Mouse (Mus musculus) hindbrain, postnatal 0 days (tissue): ENCODE measurements around the gene Atp5s. TPM values are rescaled to one million over a fixed set of nuclear protein-coding genes. Genes with fewer than 3 reads are reported as not detected.

Experiments used
- ATAC-seq: fragments of 200-750 bp; cut with Nextera tagmentation; 2 replicates; pipeline ENCODE4 v1.8.0; 2017; ENCODE audit warnings: mild to moderate bottlenecking, moderate TSS enrichment, moderate library complexity
- DNase-seq: peaks from one replicate; pipeline ENCODE4 v3.0.0-alpha.2; 2015; ENCODE audit warnings: low spot score
- H3K27ac ChIP-seq: fragments of 300-500 bp; sonication (generic); 2 replicates; pipeline ENCODE4 v1.5.1; 2014; ENCODE audit warnings: mild to moderate bottlenecking
- H3K27me3 ChIP-seq: fragments of 300-500 bp; sonication (generic); 2 replicates; pipeline ENCODE4 v1.6.1; 2014; ENCODE audit warnings: low read length, mixed read lengths; ENCODE audit not compliant: insufficient read depth
- H3K36me3 ChIP-seq: fragments of 300-500 bp; sonication (generic); 2 replicates; pipeline ENCODE4 v1.6.1; 2014; ENCODE audit warnings: low read length, mixed read lengths; ENCODE audit not compliant: insufficient read depth
- H3K4me1 ChIP-seq: fragments of 300-500 bp; sonication (generic); 2 replicates; pipeline ENCODE4 v1.6.1; 2014; ENCODE audit warnings: antibody characterized with exemption, low read length, mixed read lengths; ENCODE audit not compliant: insufficient read depth
- H3K4me2 ChIP-seq: fragments of 300-500 bp; sonication (generic); 2 replicates; pipeline ENCODE4 v1.6.1; 2014; ENCODE audit warnings: low read depth, mild to moderate bottlenecking, low read length, moderate library complexity, mixed read lengths
- H3K4me3 ChIP-seq: fragments of 300-500 bp; sonication (generic); 2 replicates; pipeline ENCODE4 v1.5.1; 2014; ENCODE audit warnings: low read length
- H3K9ac ChIP-seq: fragments of 300-500 bp; sonication (generic); replicated peaks from 2 replicates; pipeline ENCODE4 v1.6.1; 2014; ENCODE audit warnings: mild to moderate bottlenecking, low read length, moderate library complexity, mixed read lengths
- H3K9me3 ChIP-seq: fragments of 300-500 bp; sonication (generic); 2 replicates; pipeline ENCODE4 v1.6.1; 2016; ENCODE audit warnings: low read length, mixed read lengths
- CTCF ChIP-seq: IDR thresholded peaks from 2 replicates; pipeline ENCODE4 v1.5.1; 2016; ENCODE audit warnings: antibody characterized with exemption, control low read depth, low read depth
- WGBS: fragments of 180-500 bp; shearing (Covaris S2); extraction: QIAGEN DNeasy Blood & Tissue Kit; methylation state at CpG from one replicate; pipeline ENCODE4 v1.1.7; 2014; 5-methylcytosine and 5-hydroxymethylcytosine counted together
- polyA plus RNA-seq: library from polyadenylated mRNA; unstranded; fragments of >200 nt; fragmentation: Nextera tagmentation; extraction: Ambion mirVana; gene quantifications from 2 replicates; pipeline ENCODE4 v1.2.1, GENCODE M21; 2015
- total RNA-seq: library from RNA; depleted of rRNA; stranded (reverse); fragments of >200 nt; gene quantifications from 2 replicates; pipeline ENCODE4 v1.2.3, GENCODE M21; 2014

The Atp5s gene
- total and polyA plus RNA-seq, 2 experiments from 2014 or later: 33.5 to 38.9 TPM

DNA sequence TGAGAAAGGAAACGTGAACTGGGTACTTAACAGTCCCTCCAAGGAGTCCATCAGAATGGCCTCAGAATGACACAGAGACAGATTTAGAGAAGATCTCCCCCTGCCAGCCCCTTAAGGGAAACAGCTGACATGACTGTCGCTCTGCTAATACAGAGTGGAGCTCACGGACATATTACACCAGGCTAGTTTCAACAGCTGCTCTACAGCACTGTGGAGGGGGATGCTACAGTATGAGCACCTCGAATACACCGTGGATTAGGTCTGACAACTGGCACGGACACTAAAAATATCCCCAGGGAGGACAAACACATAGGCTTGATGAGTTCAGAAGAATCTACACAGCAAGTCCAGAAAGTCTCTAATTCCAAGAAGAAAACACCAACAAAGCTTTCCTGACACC, 26.4 kb upstream of the Atp5s start:
- Histone ChIP-seq H3K4me3 (no peak overlapping the region), H3K4me1 (no peaks in the 10 kb centered on the region), H3K9me3 (no peaks in the 10 kb centered on the region), H3K36me3 (no peaks in the 10 kb centered on the region), H3K9ac (no peak overlapping the region), H3K4me2 (no peak overlapping the region), H3K27me3 (no peaks in the 10 kb centered on the region), H3K27ac (no peak overlapping the region)
- ATAC-seq (no peak), DNase-seq (no peak)
- 86% methylated on average over 6 of the region's 6 CpGs for WGBS
- TF ChIP-seq CTCF: no peak

DNA sequence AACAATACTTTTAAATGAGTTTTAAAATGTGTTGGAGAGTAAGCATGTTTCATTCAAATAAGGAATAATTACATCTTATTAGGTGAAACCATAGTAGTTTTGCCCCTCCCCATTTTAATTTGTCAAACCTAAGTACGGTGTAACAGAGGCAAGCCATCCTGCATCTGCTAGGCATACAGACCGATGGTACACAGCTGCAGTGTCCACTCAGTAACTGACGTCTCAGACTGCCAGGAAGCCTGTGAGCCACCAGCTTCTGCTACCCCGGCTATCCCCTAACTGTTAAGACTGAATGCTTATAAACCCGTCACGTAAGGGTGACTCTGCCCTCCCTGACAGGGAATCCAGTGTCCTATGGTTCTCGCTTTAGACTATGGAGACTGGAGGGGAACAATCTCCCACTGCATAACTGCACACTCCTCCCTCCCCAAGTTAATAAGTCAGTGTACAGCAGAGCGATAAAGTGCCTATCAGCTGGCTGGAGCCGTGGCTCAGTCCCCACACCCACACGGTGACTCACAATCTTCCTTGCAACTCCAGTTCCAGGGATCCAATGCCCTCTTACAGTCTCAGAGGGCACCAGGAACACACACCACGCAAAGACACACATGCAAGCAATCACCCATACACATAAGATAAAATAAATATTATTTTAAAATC, 19.8 kb upstream of the Atp5s start:
- no peak overlapping the region for H3K27ac ChIP-seq
- no peaks in the 10 kb centered on the region for H3K27me3 ChIP-seq
- 89% methylated on average over 11 of the region's 11 CpGs for WGBS
- no peaks in the 10 kb centered on the region for H3K9me3 ChIP-seq
- ATAC-seq (no peak), DNase-seq (no peak)
- no peak overlapping the region for H3K4me3 ChIP-seq
- no peaks in the 10 kb centered on the region; the same call in 1 of the 2 replicates for H3K36me3 ChIP-seq
- TF ChIP-seq CTCF: no peak
- no peak overlapping the region for H3K9ac ChIP-seq
- H3K4me2 ChIP-seq: no peak overlapping the region
- no peaks in the 10 kb centered on the region for H3K4me1 ChIP-seq

DNA sequence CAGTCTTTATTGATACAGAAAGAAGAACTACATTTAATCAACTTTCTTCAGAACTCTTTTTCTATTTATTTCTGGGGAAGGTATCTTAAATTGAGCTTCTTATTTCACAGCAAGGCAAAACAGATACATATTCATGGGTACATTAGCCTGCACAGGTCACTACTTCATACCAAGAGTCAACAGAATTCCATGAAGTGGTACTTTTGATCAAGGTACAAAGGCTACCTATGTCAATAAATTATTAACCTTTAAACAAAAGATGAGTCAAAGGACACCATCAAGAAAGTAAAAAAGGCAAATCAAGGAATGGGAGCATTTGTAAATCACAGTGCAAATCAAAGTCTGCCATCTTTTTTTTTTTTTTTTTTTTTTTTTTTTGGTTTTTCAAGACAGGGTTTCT, 11.1 kb upstream of the Atp5s start:
- Histone ChIP-seq H3K9ac (no peak overlapping the region), H3K9me3 (no peaks in the 10 kb centered on the region), H3K27me3 (no peaks in the 10 kb centered on the region), H3K4me2 (no peak overlapping the region), H3K36me3 (no peaks in the 10 kb centered on the region), H3K4me3 (no peak overlapping the region), H3K27ac (no peak overlapping the region), H3K4me1 (no peaks in the 10 kb centered on the region)
- no peak for DNase-seq
- TF ChIP-seq CTCF: no peak
- no peak for ATAC-seq

DNA sequence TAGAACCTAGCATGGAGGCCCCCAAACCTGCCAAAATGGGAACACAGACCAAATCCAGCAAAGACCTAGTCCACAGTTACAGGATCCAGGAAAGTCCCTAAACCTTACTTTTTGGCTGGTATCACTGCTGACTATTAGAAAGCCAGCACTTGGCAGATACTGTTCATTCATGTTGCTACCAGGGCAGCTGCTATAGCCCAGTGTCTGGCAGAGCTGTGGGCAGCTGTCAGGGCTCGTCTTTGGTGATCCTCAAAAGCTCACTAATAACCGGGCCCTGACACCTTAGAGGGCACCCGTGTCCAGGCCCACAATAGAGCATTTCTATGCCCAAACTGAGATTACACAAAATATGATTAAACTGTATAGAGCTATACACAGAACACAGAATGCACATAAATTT, 1.9 kb upstream of the Atp5s start:
- H3K27me3 ChIP-seq: no peaks in the 10 kb centered on the region
- no peak for DNase-seq
- H3K9ac ChIP-seq: no peak overlapping the region
- H3K4me3 ChIP-seq: no peak overlapping the region
- 0 out of 2 replicates have a peak, but pooled peaks cover 2% of the 10 kb centered on the region for H3K9me3 ChIP-seq
- WGBS: 66% methylated on average over 3 of the region's 3 CpGs
- no peaks in the 10 kb centered on the region for H3K36me3 ChIP-seq
- 0 out of 2 replicates have a peak, but pooled peaks cover 5% of the 10 kb centered on the region for H3K4me1 ChIP-seq
- no peak overlapping the region for H3K27ac ChIP-seq
- no peak for ATAC-seq
- H3K4me2 ChIP-seq: no peak overlapping the region
- no peak for TF ChIP-seq CTCF

DNA sequence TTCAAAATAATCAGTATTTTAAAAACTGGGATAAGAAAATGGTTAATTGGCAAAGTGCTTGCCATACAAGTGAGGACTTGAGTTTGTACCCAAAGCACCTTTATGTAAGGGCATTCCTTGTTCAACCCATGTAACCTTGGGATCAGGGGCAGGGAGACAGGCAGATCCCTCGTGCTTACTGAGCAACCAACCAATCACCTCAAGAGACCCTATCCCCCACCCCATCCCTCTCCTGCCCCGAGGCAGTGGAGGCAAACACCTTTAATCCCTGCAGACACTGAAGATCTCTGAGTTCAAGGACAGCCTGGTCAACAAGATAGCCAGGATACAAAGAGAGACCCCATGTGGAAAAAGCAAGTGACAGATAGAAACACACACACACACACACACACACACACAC, 1.4 kb upstream of the Atp5s start:
- H3K4me2 ChIP-seq: peak overlapping the region; percentile 77
- WGBS: 71% methylated on average over 2 of the region's 2 CpGs
- H3K4me1 ChIP-seq: 0 out of 2 replicates have a peak, but pooled peaks cover 5% of the 10 kb centered on the region
- no peaks in the 10 kb centered on the region for H3K36me3 ChIP-seq
- no peak overlapping the region for H3K4me3 ChIP-seq
- H3K27ac ChIP-seq: no peak overlapping the region
- DNase-seq (no peak), ATAC-seq (no peak)
- no peaks in the 10 kb centered on the region for H3K27me3 ChIP-seq
- H3K9me3 ChIP-seq: 0 out of 2 replicates have a peak, but pooled peaks cover 2% of the 10 kb centered on the region
- no peak overlapping the region for H3K9ac ChIP-seq
- TF ChIP-seq CTCF: no peak

DNA sequence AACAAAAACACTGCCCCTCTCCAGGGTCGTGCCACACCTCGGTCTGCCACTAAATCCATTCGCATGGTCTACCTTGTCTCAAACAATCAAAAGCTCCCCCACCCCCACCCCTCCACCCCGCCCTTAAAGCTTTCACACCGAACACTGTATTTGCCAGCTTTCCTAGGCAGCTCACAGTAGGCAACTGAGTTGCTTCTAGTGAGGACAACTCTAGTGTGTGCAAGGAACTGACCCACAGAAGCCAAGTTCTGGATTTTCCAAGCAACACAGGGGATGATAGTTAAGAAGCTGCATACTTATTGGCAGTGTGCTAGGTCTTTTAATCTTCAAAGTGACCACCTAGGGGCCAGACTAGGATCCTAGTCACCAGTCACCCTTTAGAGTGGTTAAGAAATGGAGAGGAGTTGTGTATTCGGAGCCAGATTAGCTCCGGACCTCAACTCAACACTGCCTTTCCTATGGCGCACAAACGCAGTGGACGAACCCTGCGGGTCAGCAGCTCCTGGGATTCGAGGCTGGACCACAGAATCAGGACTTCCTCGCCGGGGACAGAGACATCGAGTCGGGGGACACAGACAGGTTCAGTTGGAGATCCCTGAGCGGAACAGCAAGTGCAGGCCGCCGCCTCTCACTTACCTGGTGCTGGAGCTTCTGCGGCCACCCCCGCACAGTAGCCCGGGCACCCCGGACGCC, 586 bp upstream of the Atp5s start:
- H3K4me1 ChIP-seq: 0 out of 2 replicates have a peak, but pooled peaks cover 5% of the 10 kb centered on the region
- H3K27ac ChIP-seq: peak overlapping the region; percentile 78
- H3K9me3 ChIP-seq: 0 out of 2 replicates have a peak, but pooled peaks cover 2% of the 10 kb centered on the region
- peak overlapping the region; percentile 77 for H3K4me2 ChIP-seq
- no peak for TF ChIP-seq CTCF
- DNase-seq: peak; percentile 3
- no peaks in the 10 kb centered on the region for H3K36me3 ChIP-seq
- H3K4me3 ChIP-seq: peak overlapping the region; percentile 76
- peak overlapping the region; percentile 75 for H3K9ac ChIP-seq
- 4% methylated on average over 24 of the region's 24 CpGs for WGBS
- peak; percentile 2; the same call in 1 of the 2 replicates for ATAC-seq
- H3K27me3 ChIP-seq: no peaks in the 10 kb centered on the region

DNA sequence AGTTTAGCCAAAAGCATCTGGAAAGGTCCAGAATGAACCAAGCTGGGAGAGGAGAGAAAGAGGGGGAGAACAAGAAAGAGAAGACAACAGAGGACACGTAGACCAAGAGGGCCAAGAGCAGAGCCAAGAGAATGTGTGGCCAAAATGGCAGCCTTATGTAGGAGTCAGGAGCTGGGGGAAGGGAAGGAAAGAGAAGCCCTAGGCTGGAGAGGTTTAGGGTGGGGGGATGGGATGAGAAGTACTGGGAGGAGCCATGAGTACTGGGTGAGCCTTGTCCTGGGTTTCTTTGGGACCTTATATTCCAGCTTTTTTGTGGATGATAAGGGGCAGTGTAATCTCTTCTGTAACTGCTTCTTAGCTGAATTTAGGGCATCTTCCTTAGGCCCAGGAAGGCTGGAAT, 4.5 kb downstream of the Atp5s start:
- no peaks in the 10 kb centered on the region for H3K36me3 ChIP-seq
- no peak overlapping the region for H3K4me3 ChIP-seq
- no peaks in the 10 kb centered on the region for H3K4me1 ChIP-seq
- 91% methylated on average over 1 of the region's 1 CpGs for WGBS
- DNase-seq: no peak
- no peak for TF ChIP-seq CTCF
- ATAC-seq: no peak
- H3K27ac ChIP-seq: no peak overlapping the region
- H3K4me2 ChIP-seq: no peak overlapping the region
- H3K9me3 ChIP-seq: no peaks in the 10 kb centered on the region
- H3K27me3 ChIP-seq: no peaks in the 10 kb centered on the region
- H3K9ac ChIP-seq: no peak overlapping the region
